ENCODE assay signal across 14 mouse cellular contexts in the genomic region with DNA sequence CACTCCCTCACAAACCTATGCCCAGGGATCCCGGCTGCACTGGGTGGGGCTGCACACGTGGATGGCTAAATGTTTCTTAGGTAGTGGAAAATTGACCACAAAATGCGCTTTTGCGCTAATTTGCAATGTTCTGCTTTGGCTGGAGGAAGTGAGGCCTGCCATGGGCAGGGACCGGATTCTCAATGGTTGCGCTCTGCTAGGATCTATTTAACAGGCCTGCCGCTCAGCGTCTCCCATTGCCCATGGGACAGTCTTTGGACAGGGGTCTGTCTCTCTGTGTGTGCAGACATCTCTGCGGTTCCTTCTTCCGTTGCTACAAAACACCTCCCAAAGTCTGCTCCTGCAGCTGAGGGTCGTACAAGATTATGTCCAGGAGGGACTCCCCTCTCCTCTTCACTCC. TPM values are rescaled to one million over a fixed set of nuclear protein-coding genes. Genes with fewer than 3 reads are reported as not detected.
DNase-seq lines count a peak whose midpoint lies in the region; ATAC-seq and TF ChIP-seq lines count a peak whose summit lies in the region.
"Had no signal": no experiment of that assay in that cellular context is flagged by ENCODE, and none has a peak within 500 bp of the region (broad histone marks: within the 10 kb centered on the region; RNA-seq: fewer than 3 reads in every experiment).

No protein-coding gene starts in this region.

- H3K4me2 ChIP-seq in embryonic facial prominence, embryonic 14.5 days (ENCODE audit: low read depth, low read length) = peak overlapping the region; percentile 54
- H3K4me2 ChIP-seq in hindbrain, embryonic 13.5 days = peak overlapping the region; percentile 57
- peak overlapping the region; percentile 60 for H3K4me2 ChIP-seq in midbrain, embryonic 13.5 days (replicated peaks)
- no peak overlapping the region for H3K4me2 ChIP-seq in liver, postnatal 0 days (ENCODE audit: low read depth, low read length)

- peaks cover 74% of the 10 kb centered on the region for H3K27me3 ChIP-seq in embryonic facial prominence, embryonic 14.5 days (replicated peaks; ENCODE audit: control insufficient read depth, insufficient read depth, low read length)
- peaks cover 97% of the 10 kb centered on the region for H3K27me3 ChIP-seq in hindbrain, embryonic 13.5 days
- peaks cover 97% of the 10 kb centered on the region for H3K27me3 ChIP-seq in midbrain, embryonic 13.5 days
- peaks cover 68% of the 10 kb centered on the region for H3K27me3 ChIP-seq in liver, postnatal 0 days (ENCODE audit: insufficient read depth, low read length)

- peaks cover 5 to 46% of the 10 kb centered on the region in 2 experiments; a peak in 3 of 4 replicates for H3K4me1 ChIP-seq in ES-E14 (ENCODE audit: control insufficient read depth in 2 of 2, insufficient read depth in 2 of 2, low read length in 2 of 2, poor library complexity in 1 of 2)
- H3K4me1 ChIP-seq in embryonic facial prominence, embryonic 14.5 days (ENCODE audit: control insufficient read depth, insufficient read depth, low read length) = peaks cover 9% of the 10 kb centered on the region
- peaks cover 74% of the 10 kb centered on the region for H3K4me1 ChIP-seq in hindbrain, embryonic 13.5 days (replicated peaks)
- peaks cover 75% of the 10 kb centered on the region for H3K4me1 ChIP-seq in midbrain, embryonic 13.5 days (replicated peaks)
- H3K4me1 ChIP-seq in liver, postnatal 0 days (ENCODE audit: insufficient read depth) = peaks cover 10% of the 10 kb centered on the region

- no peaks in the 10 kb centered on the region for H3K9me3 ChIP-seq in ES-E14 (ENCODE audit: control insufficient read depth, insufficient read depth, low read depth, low read length)
- H3K9me3 ChIP-seq in embryonic facial prominence, embryonic 14.5 days (ENCODE audit: control insufficient read depth, low read length) = no peaks in the 10 kb centered on the region
- H3K9me3 ChIP-seq in hindbrain, embryonic 13.5 days = no peaks in the 10 kb centered on the region
- H3K9me3 ChIP-seq in midbrain, embryonic 13.5 days = no peaks in the 10 kb centered on the region
- H3K9me3 ChIP-seq in liver, postnatal 0 days (ENCODE audit: low read length) = no peaks in the 10 kb centered on the region
- H3K9me3 ChIP-seq: lung, embryonic 15.5 days had no signal

- H3K27ac ChIP-seq in ES-E14 (ENCODE audit: insufficient read depth, low read depth, low read length, poor library complexity, severe bottlenecking) = peak overlapping the region; percentile 20; the same call in 1 of the 2 replicates
- H3K27ac ChIP-seq in embryonic facial prominence, embryonic 14.5 days (replicated peaks; ENCODE audit: low read depth, low read length) = no peak overlapping the region
- H3K27ac ChIP-seq in hindbrain, embryonic 13.5 days = no peak overlapping the region
- 0 out of 2 replicates have a peak overlapping the region, but pooled peaks have one; percentile 19 for H3K27ac ChIP-seq in midbrain, embryonic 13.5 days
- H3K27ac ChIP-seq in liver, postnatal 0 days (ENCODE audit: low read depth) = no peak overlapping the region
- H3K27ac ChIP-seq: layer of hippocampus, adult 2 months; lung, embryonic 15.5 days had no signal

- H3K4me3 ChIP-seq in ES-E14 (ENCODE audit: insufficient read depth in 1 of 2, low read depth in 1 of 2, low read length in 2 of 2, poor library complexity in 1 of 2, severe bottlenecking in 1 of 2) = 0 out of 4 replicates have a peak overlapping the region, but pooled peaks of 1 of the 2 experiments have one; percentile 18
- no peak overlapping the region; the same call in 1 of the 2 replicates for H3K4me3 ChIP-seq in embryonic facial prominence, embryonic 14.5 days (ENCODE audit: low read depth, low read length)
- H3K4me3 ChIP-seq in hindbrain, embryonic 13.5 days = peak overlapping the region; percentile 32
- H3K4me3 ChIP-seq in midbrain, embryonic 13.5 days (replicated peaks) = peak overlapping the region; percentile 33; the same call in 1 of the 2 replicates
- H3K4me3 ChIP-seq in liver, postnatal 0 days (ENCODE audit: low read depth, low read length) = no peak overlapping the region
- H3K4me3 ChIP-seq: layer of hippocampus, adult 2 months had no signal

- no peak for TF ChIP-seq EP300 in liver, postnatal 0 days (IDR thresholded peaks at IDR 0.05; ENCODE audit: low read depth)

- no peak overlapping the region for H3K9ac ChIP-seq in ES-E14 (ENCODE audit: insufficient read depth, low read depth, low read length, poor library complexity, severe bottlenecking)
- H3K9ac ChIP-seq in embryonic facial prominence, embryonic 14.5 days (ENCODE audit: low read depth, low read length) = no peak overlapping the region
- peak overlapping the region; percentile 67; the same call in 1 of the 2 replicates for H3K9ac ChIP-seq in hindbrain, embryonic 13.5 days
- peak overlapping the region; percentile 62; the same call in 1 of the 2 replicates for H3K9ac ChIP-seq in midbrain, embryonic 13.5 days (replicated peaks)
- no peak overlapping the region for H3K9ac ChIP-seq in liver, postnatal 0 days (replicated peaks)
- H3K9ac ChIP-seq: lung, embryonic 15.5 days had no signal

- no peak for TF ChIP-seq CTCF in liver, postnatal 0 days (IDR thresholded peaks at IDR 0.05; ENCODE audit: low read depth)

- no peaks in the 10 kb centered on the region for H3K36me3 ChIP-seq in ES-E14 (ENCODE audit: control insufficient read depth, insufficient read depth, low read length, poor library complexity, severe bottlenecking)
- no peaks in the 10 kb centered on the region for H3K36me3 ChIP-seq in embryonic facial prominence, embryonic 14.5 days (ENCODE audit: control insufficient read depth, insufficient read depth, low read length)
- no peaks in the 10 kb centered on the region for H3K36me3 ChIP-seq in hindbrain, embryonic 13.5 days
- H3K36me3 ChIP-seq in midbrain, embryonic 13.5 days = no peaks in the 10 kb centered on the region
- no peaks in the 10 kb centered on the region for H3K36me3 ChIP-seq in liver, postnatal 0 days (replicated peaks; ENCODE audit: insufficient read depth, low read length)
- H3K36me3 ChIP-seq: lung, embryonic 15.5 days had no signal

- no peak for ATAC-seq in embryonic facial prominence, embryonic 14.5 days (ENCODE audit: low read depth)
- no peak for ATAC-seq in hindbrain, embryonic 13.5 days (ENCODE audit: low FRiP score)
- no peak for ATAC-seq in midbrain, embryonic 13.5 days
- no peak for ATAC-seq in liver, postnatal 0 days

- in situ Hi-C loops in ES-E14 (cut with MboI; ENCODE audit: low sequenced_read_pairs in 2 of 2, unreplicated experiment in 2 of 2) = no loop called here

- DNase-seq in ES-E14 (ENCODE audit: low read depth, low spot score) = no peak
- no peak for DNase-seq in embryonic facial prominence, embryonic 14.5 days (ENCODE audit: low spot score)
- no peak for DNase-seq in liver, postnatal 0 days
- no peak for DNase-seq in layer of hippocampus, adult 11-12 months (ENCODE audit: low spot score)
- DNase-seq in urinary bladder, postnatal 4 days (ENCODE audit: low spot score in 2 of 2) = no peak
- no peak for DNase-seq in layer of hippocampus, postnatal 14 days (ENCODE audit: low spot score in 2 of 2)
- DNase-seq: cerebellum, adult 2 months had no signal

- 12% methylated on average over 11 of the region's 11 CpGs for WGBS in embryonic facial prominence, embryonic 14.5 days
- WGBS in hindbrain, embryonic 13.5 days = 7% methylated on average over 11 of the region's 11 CpGs
- 5% methylated on average over 11 of the region's 11 CpGs for WGBS in midbrain, embryonic 13.5 days
- WGBS in liver, postnatal 0 days (ENCODE audit: insufficient replicate concordance) = 22% methylated on average over 11 of the region's 11 CpGs

RNA-seq across cellular contexts. Expression of gene Hes3, which starts 0.5 kb away (rescaled TPM):
- 0.58 and 1.1 TPM in 2 replicates for total RNA-seq in ES-E14 (2012; rRNA removed)
- not detected in 2 replicates for polyA plus RNA-seq in embryonic facial prominence, embryonic 14.5 days (2014; fragmentation: Nextera tagmentation; extraction: Ambion mirVana)
- 0.38 and 0.79 TPM in 2 replicates for polyA plus RNA-seq in hindbrain, embryonic 13.5 days (2015; fragmentation: Nextera tagmentation; extraction: Ambion mirVana)
- polyA plus RNA-seq in midbrain, embryonic 13.5 days (2015; fragmentation: Nextera tagmentation; extraction: Ambion mirVana) = 1.4 and 2.5 TPM in 2 replicates
- not detected in 2 replicates for polyA plus RNA-seq in liver, postnatal 0 days (2015; fragmentation: Nextera tagmentation; extraction: Ambion mirVana)
- not detected for total RNA-seq in layer of hippocampus, postnatal 14 days (2021)
- total RNA-seq: gastrocnemius, adult 18-20 months; layer of hippocampus, adult 2 months; megakaryocyte-erythroid progenitor cell, adult 5-6 weeks had no signal
- polyA plus RNA-seq: lung, embryonic 15.5 days; small intestine, adult 2 months had no signal

RNA-seq across cellular contexts. Expression of gene Icmt, which starts 6.0 kb away (rescaled TPM):
- total RNA-seq in ES-E14 (2012; rRNA removed) = 47.7 and 61.4 TPM in 2 replicates
- polyA plus RNA-seq in embryonic facial prominence, embryonic 14.5 days (2014; fragmentation: Nextera tagmentation; extraction: Ambion mirVana) = 25.1 and 26.9 TPM in 2 replicates
- 17.2 and 18.4 TPM in 2 replicates for polyA plus RNA-seq in hindbrain, embryonic 13.5 days (2015; fragmentation: Nextera tagmentation; extraction: Ambion mirVana)
- 18.1 and 19.0 TPM in 2 replicates for polyA plus RNA-seq in midbrain, embryonic 13.5 days (2015; fragmentation: Nextera tagmentation; extraction: Ambion mirVana)
- polyA plus RNA-seq in liver, postnatal 0 days (2015; fragmentation: Nextera tagmentation; extraction: Ambion mirVana) = 5.9 and 6.9 TPM in 2 replicates
- total RNA-seq in layer of hippocampus, postnatal 14 days (2021) = 10 to 100 TPM; 33.8 to 34.6 TPM

RNA-seq across cellular contexts. Expression of gene Gpr153, which starts 17.0 kb away (rescaled TPM):
- total RNA-seq in ES-E14 (2012; rRNA removed) = 5.1 and 7.2 TPM in 2 replicates
- 36.7 and 40.7 TPM in 2 replicates for polyA plus RNA-seq in embryonic facial prominence, embryonic 14.5 days (2014; fragmentation: Nextera tagmentation; extraction: Ambion mirVana)
- 9.0 and 9.3 TPM in 2 replicates for polyA plus RNA-seq in hindbrain, embryonic 13.5 days (2015; fragmentation: Nextera tagmentation; extraction: Ambion mirVana)
- 6.0 and 8.1 TPM in 2 replicates for polyA plus RNA-seq in midbrain, embryonic 13.5 days (2015; fragmentation: Nextera tagmentation; extraction: Ambion mirVana)
- polyA plus RNA-seq in liver, postnatal 0 days (2015; fragmentation: Nextera tagmentation; extraction: Ambion mirVana) = 0.47 and 0.58 TPM in 2 replicates
- 10 to 100 TPM in 1 of 2 experiments, 1 to 10 TPM in 1; 8.9 to 14.4 TPM for total RNA-seq in layer of hippocampus, postnatal 14 days (2021)
- total RNA-seq: megakaryocyte-erythroid progenitor cell, adult 5-6 weeks had no signal

RNA-seq across cellular contexts. Expression of gene Rnf207, which starts 27.8 kb away (rescaled TPM):
- 4.6 and 9.0 TPM in 2 replicates for total RNA-seq in ES-E14 (2012; rRNA removed)
- polyA plus RNA-seq in embryonic facial prominence, embryonic 14.5 days (2014; fragmentation: Nextera tagmentation; extraction: Ambion mirVana) = 0.56 and 0.84 TPM in 2 replicates
- polyA plus RNA-seq in hindbrain, embryonic 13.5 days (2015; fragmentation: Nextera tagmentation; extraction: Ambion mirVana) = 5.2 and 7.7 TPM in 2 replicates
- polyA plus RNA-seq in midbrain, embryonic 13.5 days (2015; fragmentation: Nextera tagmentation; extraction: Ambion mirVana) = 4.7 TPM in 2 replicates
- polyA plus RNA-seq in liver, postnatal 0 days (2015; fragmentation: Nextera tagmentation; extraction: Ambion mirVana) = 0.13 TPM in 1 of 2 replicates, not detected in the other
- 1 to 10 TPM; 2.6 to 6.0 TPM for total RNA-seq in layer of hippocampus, postnatal 14 days (2021)
- total RNA-seq: gastrocnemius, adult 18-20 months; megakaryocyte-erythroid progenitor cell, adult 5-6 weeks had no signal

RNA-seq across cellular contexts. Expression of gene Rpl22, which starts 34.6 kb away (rescaled TPM):
- total RNA-seq in ES-E14 (2012; rRNA removed) = 1,269 and 1,458 TPM in 2 replicates
- polyA plus RNA-seq in embryonic facial prominence, embryonic 14.5 days (2014; fragmentation: Nextera tagmentation; extraction: Ambion mirVana) = 395 and 470 TPM in 2 replicates
- 205 and 218 TPM in 2 replicates for polyA plus RNA-seq in hindbrain, embryonic 13.5 days (2015; fragmentation: Nextera tagmentation; extraction: Ambion mirVana)
- 213 and 217 TPM in 2 replicates for polyA plus RNA-seq in midbrain, embryonic 13.5 days (2015; fragmentation: Nextera tagmentation; extraction: Ambion mirVana)
- 207 and 213 TPM in 2 replicates for polyA plus RNA-seq in liver, postnatal 0 days (2015; fragmentation: Nextera tagmentation; extraction: Ambion mirVana)
- total RNA-seq in layer of hippocampus, postnatal 14 days (2021) = 100 to 1,000 TPM; 227 to 233 TPM

Comparison
In these comparisons a context has a peak if more than half of its experiments do, and no peak if none do; other contexts are left out.
1. H3K27ac ChIP-seq: peak in ES-E14 (single experiment) and midbrain, embryonic 13.5 days (single experiment); none in embryonic facial prominence, embryonic 14.5 days (single experiment), hindbrain, embryonic 13.5 days (single experiment) and liver, postnatal 0 days (single experiment).
2. H3K4me3 ChIP-seq: peak in hindbrain, embryonic 13.5 days (single experiment) and midbrain, embryonic 13.5 days (single experiment); none in embryonic facial prominence, embryonic 14.5 days (single experiment) and liver, postnatal 0 days (single experiment).
3. H3K9ac ChIP-seq: peak in hindbrain, embryonic 13.5 days (single experiment) and midbrain, embryonic 13.5 days (single experiment); none in ES-E14 (single experiment), embryonic facial prominence, embryonic 14.5 days (single experiment) and liver, postnatal 0 days (single experiment).